Mouse (Mus musculus) kidney, adult 2 months (tissue): ENCODE data around the gene Tmcc1.

Experiments
- CTCF ChIP-seq: fragments of 200-500 bp; conservative IDR thresholded peaks from 2 replicates; pipeline ENCODE4 v1.5.1; 2011; ENCODE audit warnings: low read depth, mild to moderate bottlenecking, control low read depth, low read length, moderate library complexity, mixed read lengths; ENCODE audit not compliant: insufficient read depth, insufficient read length
- POLR2A ChIP-seq: fragments of 200-500 bp; IDR thresholded peaks from one replicate; pipeline ENCODE4 v1.6.1; 2011; ENCODE audit warnings: low read depth, low read length, control low read depth

GRCm38 (mm10) chr6:115991108-115991880, 202.0 kb downstream of the Tmcc1 start:
- no peak for TF ChIP-seq CTCF
- TF ChIP-seq POLR2A, result no peak
